Mouse (Mus musculus): ENCODE data around the gene Trim60.

GRCm38 (mm10) chr8:65030735-65031485, 12.5 kb upstream of the Trim60 start:
- TF ChIP-seq CTCF (IDR thresholded peaks at IDR 0.05): no peak
- no peak for TF ChIP-seq POLR2A (IDR thresholded peaks at IDR 0.05; ENCODE audit: insufficient read depth, low read depth, low read length)

Data from heart, adult 2 months (tissue).